ENCODE assay signal across 9 mouse cellular contexts in genomic region chr2:118007539-118008427, GRCm38 (mm10).
DNase-seq lines count a peak whose midpoint lies in the region; ATAC-seq and TF ChIP-seq lines count a peak whose summit lies in the region.
"Had no signal": no experiment of that assay in that cellular context is flagged by ENCODE, and none has a peak within 500 bp of the region (broad histone marks: within the 10 kb centered on the region; RNA-seq: fewer than 3 reads in every experiment).

No protein-coding gene starts in this region.

- no peaks in the 10 kb centered on the region for H3K36me3 ChIP-seq in heart, embryonic 10.5 days
- no peaks in the 10 kb centered on the region for H3K36me3 ChIP-seq in forebrain, postnatal 0 days (ENCODE audit: insufficient read depth)
- H3K36me3 ChIP-seq: midbrain, embryonic 12.5 days had no signal

- no peak for TF ChIP-seq CTCF in forebrain, postnatal 0 days (IDR thresholded peaks at IDR 0.05; ENCODE audit: low read depth)

- H3K9me3 ChIP-seq in heart, embryonic 10.5 days = no peaks in the 10 kb centered on the region
- no peaks in the 10 kb centered on the region for H3K9me3 ChIP-seq in forebrain, postnatal 0 days (ENCODE audit: low read length)
- H3K9me3 ChIP-seq: midbrain, embryonic 12.5 days had no signal

- no peak overlapping the region for H3K4me3 ChIP-seq in heart, embryonic 10.5 days
- no peak overlapping the region for H3K4me3 ChIP-seq in forebrain, postnatal 0 days (ENCODE audit: low read depth, low read length)
- H3K4me3 ChIP-seq: midbrain, embryonic 12.5 days had no signal

- no peak for ATAC-seq in forebrain, postnatal 0 days

- H3K27ac ChIP-seq in heart, embryonic 10.5 days = peak overlapping the region; percentile 66
- H3K27ac ChIP-seq in forebrain, postnatal 0 days (ENCODE audit: low read depth, low read length) = no peak overlapping the region
- H3K27ac ChIP-seq: midbrain, embryonic 12.5 days had no signal

- no peak overlapping the region for H3K9ac ChIP-seq in forebrain, postnatal 0 days
- H3K9ac ChIP-seq: midbrain, embryonic 12.5 days had no signal

- no peaks in the 10 kb centered on the region; the same call in 1 of the 2 replicates for H3K27me3 ChIP-seq in heart, embryonic 10.5 days (ENCODE audit: insufficient read depth, poor library complexity, severe bottlenecking)
- H3K27me3 ChIP-seq in forebrain, postnatal 0 days (ENCODE audit: insufficient read depth, low read length) = no peaks in the 10 kb centered on the region
- H3K27me3 ChIP-seq: midbrain, embryonic 12.5 days had no signal

- peaks cover 8% of the 10 kb centered on the region; the same call in 1 of the 2 replicates for H3K4me1 ChIP-seq in heart, embryonic 10.5 days
- H3K4me1 ChIP-seq in forebrain, postnatal 0 days (ENCODE audit: insufficient read depth) = no peaks in the 10 kb centered on the region
- H3K4me1 ChIP-seq: midbrain, embryonic 12.5 days had no signal

- H3K4me2 ChIP-seq in forebrain, postnatal 0 days (ENCODE audit: low read depth) = no peak overlapping the region
- H3K4me2 ChIP-seq: midbrain, embryonic 12.5 days had no signal

- peak; percentile 33 to 53 for DNase-seq in CD8-positive naive resting alpha-beta T cell, adult 2 months (ENCODE audit: low read depth in 2 of 2, low spot score in 2 of 2)
- peak; percentile 31 for DNase-seq in adrenal gland, adult 2 months
- DNase-seq in heart, embryonic 10.5 days (ENCODE audit: low spot score) = no peak
- DNase-seq in kidney, postnatal 10 days = peak; percentile 32
- DNase-seq in lung, postnatal 4 days = peak; percentile 66 to 70
- DNase-seq in thymus, postnatal 0 days (ENCODE audit: low spot score) = peak; percentile 52
- no peak for DNase-seq in right cerebral cortex, adult 2 months (ENCODE audit: low spot score in 2 of 2)
- DNase-seq in forebrain, postnatal 0 days = no peak

- WGBS in heart, embryonic 10.5 days = 38% methylated on average over 10 of the region's 10 CpGs
- WGBS in forebrain, postnatal 0 days = 68% methylated on average over 10 of the region's 10 CpGs

Comparison
In these comparisons a context has a peak if more than half of its experiments do, and no peak if none do; other contexts are left out.
1. DNase-seq: peak in CD8-positive naive resting alpha-beta T cell, adult 2 months (2 of 2), adrenal gland, adult 2 months (single experiment), kidney, postnatal 10 days (single experiment), lung, postnatal 4 days (2 of 2) and thymus, postnatal 0 days (single experiment); none in heart, embryonic 10.5 days (single experiment), right cerebral cortex, adult 2 months (0 of 2) and forebrain, postnatal 0 days (single experiment).